Mouse (Mus musculus): ENCODE measurements around the gene Xlr. TPM values are rescaled to one million over a fixed set of nuclear protein-coding genes. Genes with fewer than 3 reads are reported as not detected.
"Not testable (repeated sequence)": the region's sequence is repeated elsewhere in the genome, so short reads cannot be mapped to it uniquely, and the experiment has no call there.

Xlr gene
- polyA plus RNA-seq (2012; rRNA removed), result 0.05 TPM in 1 of 2 replicates, not detected in the other

GRCm38 (mm10) chrX:53797519-53797918, at the start of gene Xlr:
Gene Xlr (minus strand): TSS chrX:53797706.
- H3K27me3 ChIP-seq (ENCODE audit: control insufficient read depth, insufficient read depth, low read length); H3K36me3 ChIP-seq (ENCODE audit: control insufficient read depth, insufficient read depth, low read length): not testable (repeated sequence)
- WGBS, result 68% methylated on average over 11 of the region's 11 CpGs

GRCm38 (mm10) chrX:53799074-53799473, 1.6 kb upstream of the Xlr start:
- Histone ChIP-seq H3K4me1 (ENCODE audit: control insufficient read depth, insufficient read depth, insufficient read length, low read length) (no peaks in the 10 kb centered on the region), H3K27ac (ENCODE audit: insufficient read depth, low read depth, low read length) (no peak overlapping the region), H3K4me3 (ENCODE audit: low read depth, low read length) (no peak overlapping the region), H3K27me3 (ENCODE audit: control insufficient read depth, insufficient read depth, low read length) (no peaks in the 10 kb centered on the region), H3K36me3 (ENCODE audit: control insufficient read depth, insufficient read depth, low read length) (no peaks in the 10 kb centered on the region)
- TF ChIP-seq POLR2A (IDR thresholded peaks at IDR 0.05; ENCODE audit: low read depth, low read length), result no peak
- no peak for TF ChIP-seq CTCF (IDR thresholded peaks at IDR 0.05; ENCODE audit: extremely low read depth, insufficient read length, insufficient replicate concordance, low read depth, low read length)
- 40% methylated on average over 3 of the region's 3 CpGs for WGBS

More at GRCm38 (mm10) chrX:53797519-53797918, at the start of gene Xlr:
- not testable (repeated sequence) for H3K4me3 ChIP-seq (ENCODE audit: low read depth, low read length); H3K27ac ChIP-seq (ENCODE audit: insufficient read depth, low read depth, low read length); H3K4me1 ChIP-seq (ENCODE audit: control insufficient read depth, insufficient read depth, insufficient read length, low read length)

GRCm38 (mm10) chrX:53776276-53776675, 21.2 kb downstream of the Xlr start, which contains the start of gene Zfp36l3:
Gene Zfp36l3 (minus strand): TSS chrX:53776394.
- TF ChIP-seq CTCF (IDR thresholded peaks at IDR 0.05; ENCODE audit: extremely low read depth, insufficient read length, insufficient replicate concordance, low read depth, low read length) (no peak), POLR2A (IDR thresholded peaks at IDR 0.05; ENCODE audit: low read depth, low read length) (no peak)
- no peaks in the 10 kb centered on the region for H3K36me3 ChIP-seq (ENCODE audit: control insufficient read depth, insufficient read depth, low read length)
- no peaks in the 10 kb centered on the region for H3K4me1 ChIP-seq (ENCODE audit: control insufficient read depth, insufficient read depth, insufficient read length, low read length)
- H3K27ac ChIP-seq (ENCODE audit: insufficient read depth, low read depth, low read length), result no peak within 1 kb of the TSS
- 92% methylated on average over 12 of the region's 12 CpGs for WGBS
- no peak within 1 kb of the TSS for H3K4me3 ChIP-seq (ENCODE audit: low read depth, low read length)
- no peaks in the 10 kb centered on the region for H3K27me3 ChIP-seq (ENCODE audit: control insufficient read depth, insufficient read depth, low read length)

GRCm38 (mm10) chrX:53757736-53758135, 39.8 kb downstream of the Xlr start, which contains the start of gene 1700013H16Rik:
Gene 1700013H16Rik (minus strand): TSS chrX:53757831.
- Histone ChIP-seq H3K4me1 (ENCODE audit: control insufficient read depth, insufficient read depth, insufficient read length, low read length) (no peaks in the 10 kb centered on the region), H3K36me3 (ENCODE audit: control insufficient read depth, insufficient read depth, low read length) (no peaks in the 10 kb centered on the region), H3K4me3 (ENCODE audit: low read depth, low read length) (no peak within 1 kb of the TSS), H3K27me3 (ENCODE audit: control insufficient read depth, insufficient read depth, low read length) (no peaks in the 10 kb centered on the region), H3K27ac (ENCODE audit: insufficient read depth, low read depth, low read length) (no peak within 1 kb of the TSS)
- TF ChIP-seq CTCF (IDR thresholded peaks at IDR 0.05; ENCODE audit: extremely low read depth, insufficient read length, insufficient replicate concordance, low read depth, low read length) (no peak), POLR2A (IDR thresholded peaks at IDR 0.05; ENCODE audit: low read depth, low read length) (no peak)
- WGBS, result 92% methylated on average over 16 of the region's 16 CpGs

GRCm38 (mm10) chrX:53752851-53753250, 44.7 kb downstream of the Xlr start:
- Histone ChIP-seq H3K27ac (ENCODE audit: insufficient read depth, low read depth, low read length) (no peak overlapping the region), H3K27me3 (ENCODE audit: control insufficient read depth, insufficient read depth, low read length) (no peaks in the 10 kb centered on the region), H3K36me3 (ENCODE audit: control insufficient read depth, insufficient read depth, low read length) (no peaks in the 10 kb centered on the region), H3K4me3 (ENCODE audit: low read depth, low read length) (no peak overlapping the region), H3K4me1 (ENCODE audit: control insufficient read depth, insufficient read depth, insufficient read length, low read length) (no peaks in the 10 kb centered on the region)
- WGBS, result 100% methylated on average over 1 of the region's 1 CpGs
- TF ChIP-seq CTCF (IDR thresholded peaks at IDR 0.05; ENCODE audit: extremely low read depth, insufficient read length, insufficient replicate concordance, low read depth, low read length), result no peak
- no peak for TF ChIP-seq POLR2A (IDR thresholded peaks at IDR 0.05; ENCODE audit: low read depth, low read length)

GRCm38 (mm10) chrX:53728967-53729366, 68.5 kb downstream of the Xlr start:
- Histone ChIP-seq H3K4me3 (ENCODE audit: low read depth, low read length) (no peak overlapping the region), H3K4me1 (ENCODE audit: control insufficient read depth, insufficient read depth, insufficient read length, low read length) (no peaks in the 10 kb centered on the region), H3K36me3 (ENCODE audit: control insufficient read depth, insufficient read depth, low read length) (no peaks in the 10 kb centered on the region), H3K27me3 (ENCODE audit: control insufficient read depth, insufficient read depth, low read length) (no peaks in the 10 kb centered on the region), H3K27ac (ENCODE audit: insufficient read depth, low read depth, low read length) (no peak overlapping the region)
- WGBS, result 68% methylated on average over 2 of the region's 2 CpGs
- TF ChIP-seq POLR2A (IDR thresholded peaks at IDR 0.05; ENCODE audit: low read depth, low read length), result no peak
- TF ChIP-seq CTCF (IDR thresholded peaks at IDR 0.05; ENCODE audit: extremely low read depth, insufficient read length, insufficient replicate concordance, low read depth, low read length), result no peak

Other genes starting within 250 kb of the Xlr start
- gene Rtl8c, start 189.7 kb downstream of the Xlr start, polyA plus RNA-seq (2012; rRNA removed), result 4.2 and 5.9 TPM in 2 replicates
- gene Gm14597, start 188.7 kb downstream of the Xlr start, polyA plus RNA-seq (2012; rRNA removed), result not detected in 2 replicates
- 33.9 and 49.8 TPM in 2 replicates for gene Rtl8a, start 154.0 kb downstream of the Xlr start, polyA plus RNA-seq (2012; rRNA removed)
- 23.9 and 33.9 TPM in 2 replicates for gene Rtl8b, start 127.3 kb downstream of the Xlr start, polyA plus RNA-seq (2012; rRNA removed)
- not detected in 2 replicates for gene 4930502E18Rik, start 72.9 kb downstream of the Xlr start, polyA plus RNA-seq (2012; rRNA removed)
- gene 1700013H16Rik, start 39.9 kb downstream of the Xlr start, polyA plus RNA-seq (2012; rRNA removed), result not detected in 2 replicates
- gene Zfp36l3, start 21.3 kb downstream of the Xlr start, polyA plus RNA-seq (2012; rRNA removed), result 0.08 TPM in 1 of 2 replicates, not detected in the other

Data from small intestine, adult 2 months (tissue).